Mouse (Mus musculus) C2C12 (cell line): ENCODE data around the gene A930033H14Rik. TPM values are rescaled to one million over a fixed set of nuclear protein-coding genes. Genes with fewer than 3 reads are reported as not detected.

Experiments
- H3K27me3 ChIP-seq: one replicate; pipeline ENCODE4 v1.6.1; 2011; ENCODE audit not compliant: control insufficient read depth, insufficient read depth, insufficient read length
- H3K36me3 ChIP-seq: one replicate; pipeline ENCODE4 v1.6.1; 2011; ENCODE audit not compliant: control insufficient read depth, insufficient read depth
- H3K4me3 ChIP-seq: one replicate; pipeline ENCODE4 v1.5.1; 2011; ENCODE audit warnings: mild to moderate bottlenecking, control low read depth; ENCODE audit not compliant: poor library complexity, insufficient read depth, severe bottlenecking
- H3K79me2 ChIP-seq: one replicate; pipeline ENCODE4 v1.6.1; 2011; ENCODE audit not compliant: control insufficient read depth, insufficient read depth
- H3K79me3 ChIP-seq: one replicate; pipeline ENCODE4 v1.6.1; 2011; ENCODE audit warnings: low read depth, control low read depth
- H3ac ChIP-seq: one replicate; pipeline ENCODE3; 2011; ENCODE audit warnings: low read depth; ENCODE audit not compliant: control insufficient read depth, insufficient read length
- CEBPB ChIP-seq: IDR thresholded peaks from one replicate; pipeline ENCODE4 v1.6.1; 2011; ENCODE audit warnings: low read depth, mild to moderate bottlenecking, control low read depth, moderate library complexity
- CTCF ChIP-seq: IDR thresholded peaks from one replicate; pipeline ENCODE4 v1.5.1; 2011; ENCODE audit not compliant: control insufficient read depth, insufficient read depth, insufficient read length
- FOSL1 ChIP-seq: IDR thresholded peaks from one replicate; pipeline ENCODE4 v1.8.0; 2011; ENCODE audit warnings: mild to moderate bottlenecking, low read length; ENCODE audit not compliant: poor library complexity, insufficient read depth, severe bottlenecking
- MAX ChIP-seq: IDR thresholded peaks from one replicate; pipeline ENCODE4 v1.6.1; 2011; ENCODE audit warnings: mild to moderate bottlenecking, control low read depth
- MYOD1 ChIP-seq: IDR thresholded peaks from one replicate; pipeline ENCODE4 v1.6.1; 2011; ENCODE audit warnings: low read depth; ENCODE audit not compliant: control insufficient read depth, insufficient read length
- MYOG ChIP-seq: IDR thresholded peaks from one replicate; pipeline ENCODE4 v1.6.1; 2011; ENCODE audit not compliant: control insufficient read depth, insufficient read length; ENCODE audit errors: extremely low read depth
- USF1 ChIP-seq: IDR thresholded peaks from one replicate; pipeline ENCODE4 v1.6.1; 2011; ENCODE audit warnings: low read depth, mild to moderate bottlenecking, control low read depth, moderate library complexity
- polyA plus RNA-seq: library from polyadenylated mRNA; unstranded; fragments of >200 nt; fragmentation: generic; extraction: Trizol; gene quantifications from one replicate; pipeline ENCODE4 v1.2.1, GENCODE M21; 2012; ENCODE audit warnings: missing spikeins

Gene A930033H14Rik
- polyA plus RNA-seq, 1 experiment, result 0.48 TPM

DNA sequence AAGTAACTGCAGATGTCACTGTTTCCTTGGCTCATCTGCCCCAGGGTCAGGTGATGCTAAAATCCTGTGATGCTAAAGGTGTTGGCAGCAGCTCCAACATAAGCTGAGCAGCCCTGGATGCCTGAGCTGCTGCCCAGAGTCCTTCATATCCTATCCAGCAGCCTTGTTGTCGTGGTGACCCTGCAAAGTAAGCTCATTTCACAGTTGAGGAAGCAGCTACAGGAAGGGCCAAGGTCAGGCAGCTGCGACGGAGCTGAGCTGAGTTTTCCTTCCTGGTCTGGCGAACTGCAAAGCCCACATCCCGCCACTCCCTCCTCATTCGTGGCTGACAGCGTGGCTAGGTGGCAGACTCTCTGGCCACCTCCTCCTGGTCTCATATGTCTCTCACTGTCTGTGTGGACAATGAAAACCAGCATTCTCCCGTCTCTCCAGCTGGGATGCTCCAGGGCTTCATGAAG is 41.5 kb upstream of the A930033H14Rik start:
- H3ac ChIP-seq, result no peak overlapping the region
- no peaks in the 10 kb centered on the region for H3K36me3 ChIP-seq
- no peaks in the 10 kb centered on the region for H3K27me3 ChIP-seq
- TF ChIP-seq CTCF (no peak), MYOD1 (no peak), USF1 (no peak), FOSL1 (no peak), MAX (no peak), MYOG (no peak), CEBPB (no peak)
- no peak overlapping the region for H3K4me3 ChIP-seq
- H3K79me3 ChIP-seq, result no peaks in the 10 kb centered on the region
- H3K79me2 ChIP-seq, result no peaks in the 10 kb centered on the region

DNA sequence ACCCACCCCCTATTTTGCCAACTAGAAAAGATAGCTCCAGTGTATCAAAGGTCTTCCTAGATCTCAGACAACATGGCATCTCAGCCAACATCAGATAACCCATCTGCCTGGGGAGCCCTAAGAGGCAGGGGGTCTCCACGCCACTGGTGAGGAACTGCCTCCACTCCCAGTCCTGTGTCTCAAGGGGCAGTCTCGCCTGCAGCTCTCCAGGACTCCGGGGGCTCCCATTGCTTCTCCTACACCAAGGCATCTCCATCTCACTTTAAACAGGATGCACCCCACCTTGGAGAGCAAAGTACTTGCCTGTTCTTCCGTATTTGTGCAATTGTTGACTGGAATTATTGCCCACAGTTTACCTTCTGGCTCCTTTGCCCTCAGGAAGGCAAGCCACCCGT is 40.8 kb upstream of the A930033H14Rik start:
- no peak for TF ChIP-seq MYOD1

DNA sequence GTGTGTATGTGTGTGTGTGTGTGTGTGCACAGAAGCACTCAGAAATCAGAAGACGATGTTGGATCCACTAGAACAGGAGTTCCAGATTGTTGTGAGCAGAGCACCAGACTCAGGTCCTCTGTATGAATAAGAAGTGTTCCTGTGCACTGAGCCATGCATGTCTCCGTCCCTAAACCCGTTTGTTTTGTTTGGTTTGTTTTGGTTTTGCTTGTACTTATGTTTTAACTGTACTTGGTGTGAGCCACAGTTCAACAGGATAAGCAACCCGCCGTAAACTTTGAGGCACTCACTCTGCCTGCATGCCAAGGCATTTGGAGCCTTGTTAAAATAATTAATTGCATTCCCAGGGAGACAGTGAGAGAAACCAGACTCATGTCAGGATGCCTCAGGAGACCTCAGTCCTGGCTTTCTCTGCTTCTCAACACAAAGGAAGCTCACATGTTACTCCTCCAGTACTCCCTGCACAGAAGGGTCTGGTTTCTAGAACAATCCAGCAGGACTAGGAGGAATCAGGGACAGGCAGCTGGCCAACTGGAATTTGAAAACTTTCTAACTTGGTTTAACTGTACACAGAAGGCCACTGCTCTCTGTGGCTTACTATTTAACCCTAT is 40.3 kb upstream of the A930033H14Rik start:
- Histone ChIP-seq H3K4me3 (no peak overlapping the region), H3ac (no peak overlapping the region)
- TF ChIP-seq MYOD1 (no peak), CEBPB (no peak), MYOG (no peak), USF1 (no peak), CTCF (no peak), MAX (no peak), FOSL1 (no peak)

More for the DNA sequence above, 40.8 kb upstream of the A930033H14Rik start:
- Histone ChIP-seq H3K4me3 (no peak overlapping the region), H3K79me2 (no peaks in the 10 kb centered on the region), H3K79me3 (no peaks in the 10 kb centered on the region), H3K36me3 (no peaks in the 10 kb centered on the region), H3K27me3 (no peaks in the 10 kb centered on the region), H3ac (no peak overlapping the region)

GRCm38 (mm10) chr10:69252112-69253074 is 39.5 kb upstream of the A930033H14Rik start:
- TF ChIP-seq MYOG (no peak), MAX (no peak), CTCF (no peak), CEBPB (no peak), USF1 (no peak), FOSL1 (no peak), MYOD1 (no peak)
- H3K79me2 ChIP-seq, result no peaks in the 10 kb centered on the region
- no peaks in the 10 kb centered on the region for H3K79me3 ChIP-seq
- no peak overlapping the region for H3ac ChIP-seq
- H3K27me3 ChIP-seq, result no peaks in the 10 kb centered on the region
- no peaks in the 10 kb centered on the region for H3K36me3 ChIP-seq
- H3K4me3 ChIP-seq, result no peak overlapping the region

More for the DNA sequence above, 40.3 kb upstream of the A930033H14Rik start:
- no peaks in the 10 kb centered on the region for H3K36me3 ChIP-seq
- H3K79me2 ChIP-seq, result no peaks in the 10 kb centered on the region
- no peaks in the 10 kb centered on the region for H3K79me3 ChIP-seq
- H3K27me3 ChIP-seq, result no peaks in the 10 kb centered on the region

GRCm38 (mm10) chr10:69251254-69251653 is 38.4 kb upstream of the A930033H14Rik start:
- TF ChIP-seq MYOD1 (no peak), FOSL1 (no peak), MAX (no peak), CTCF (no peak), USF1 (no peak), MYOG (no peak), CEBPB (no peak)
- no peaks in the 10 kb centered on the region for H3K79me2 ChIP-seq
- no peaks in the 10 kb centered on the region for H3K79me3 ChIP-seq
- H3K27me3 ChIP-seq, result no peaks in the 10 kb centered on the region
- no peaks in the 10 kb centered on the region for H3K36me3 ChIP-seq
- H3K4me3 ChIP-seq, result no peak overlapping the region
- H3ac ChIP-seq, result no peak overlapping the region
